Mouse (Mus musculus) liver, adult (tissue): ENCODE data around the gene Cox18.

Source experiments
- GATA4 ChIP-seq: IDR thresholded peaks from 2 replicates; pipeline ENCODE4 v1.6.1; 2014; ENCODE audit warnings: mild to moderate bottlenecking, low read length; ENCODE audit not compliant: insufficient replicate concordance

The Cox18 gene

DNA sequence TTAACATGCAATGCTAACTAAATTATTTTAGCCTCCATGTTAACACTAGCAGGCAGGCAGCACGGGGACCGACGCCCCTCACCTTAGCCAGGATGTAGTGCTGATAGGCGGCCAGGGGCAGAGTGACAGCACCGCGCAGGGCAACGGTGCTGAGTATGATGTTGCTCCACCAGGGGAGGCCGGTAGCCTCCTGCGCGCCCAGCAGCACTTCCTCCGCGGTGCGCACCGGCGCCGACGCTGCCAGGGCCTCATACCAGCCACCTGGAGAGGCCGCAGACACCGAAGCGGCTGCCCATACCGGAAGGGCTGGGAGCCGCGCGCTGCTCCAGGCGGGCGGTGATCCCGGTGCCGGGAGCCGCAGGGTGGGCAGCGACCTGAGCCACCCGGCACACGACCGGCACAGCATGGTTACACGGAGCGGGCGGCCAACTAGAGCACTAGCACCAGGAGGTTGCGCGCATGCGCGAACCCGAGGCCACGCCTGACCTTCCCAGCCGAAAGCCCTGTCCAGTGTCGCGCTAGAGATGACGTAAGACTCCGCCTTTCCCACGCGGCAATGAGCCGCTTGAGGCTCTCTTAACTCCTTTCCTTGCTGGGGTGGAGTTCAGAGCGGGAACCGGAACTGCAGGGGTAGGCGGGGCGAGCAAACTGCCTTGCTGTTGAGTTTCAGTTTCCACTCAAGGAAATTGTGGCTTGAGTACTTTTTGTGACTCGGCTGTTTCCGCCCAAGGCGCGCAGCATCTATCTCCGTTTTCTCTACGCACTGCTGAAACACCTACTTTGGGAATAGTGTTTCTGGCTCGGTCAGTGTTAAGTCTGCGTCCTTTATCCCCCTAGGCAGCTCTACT lies at the start of gene Cox18:
TSS of gene Cox18 (minus strand) at position 468 of the 848 bp plus-strand sequence.
- TF ChIP-seq GATA4 = no peak; the same call in 1 of the 2 replicates

DNA sequence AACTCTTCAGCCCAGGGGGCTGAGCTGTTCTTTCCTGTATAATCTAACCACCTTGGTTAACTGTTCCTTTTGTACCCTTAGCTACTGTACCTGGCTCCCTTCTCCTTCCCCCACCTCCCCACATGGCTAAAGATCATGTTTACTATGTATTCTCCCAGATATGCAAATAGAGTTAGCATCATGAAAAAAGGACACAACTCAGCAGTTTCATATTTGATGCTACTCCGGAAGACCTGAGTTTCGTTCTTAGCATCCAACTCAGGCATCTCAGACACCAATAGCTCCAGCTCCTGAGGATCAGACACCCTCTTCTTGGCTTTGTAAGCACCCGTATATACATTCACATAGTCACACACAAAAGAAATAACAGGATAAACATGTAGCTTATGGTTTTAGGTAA lies 33.2 kb upstream of the Cox18 start:
- TF ChIP-seq GATA4 = no peak

DNA sequence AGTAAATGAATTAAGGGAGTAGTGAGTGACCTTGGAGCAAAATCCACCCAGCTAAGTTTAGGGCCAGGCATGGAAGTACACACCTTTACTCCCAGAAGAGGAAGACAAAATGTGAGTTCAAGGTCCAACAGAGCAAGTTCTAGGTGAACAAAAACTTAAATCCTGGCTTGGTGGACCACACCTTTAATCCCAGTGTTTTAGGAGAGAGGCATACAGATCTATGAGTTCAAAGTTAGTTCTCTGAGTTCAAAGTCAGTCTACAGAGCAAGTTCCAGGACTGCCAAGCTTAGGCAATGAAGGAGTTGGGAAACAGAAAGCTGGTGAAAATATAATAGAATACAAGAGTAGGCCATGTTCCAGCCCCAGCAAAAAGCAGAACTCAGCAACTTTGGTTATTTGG lies 23.7 kb upstream of the Cox18 start:
- no peak for TF ChIP-seq GATA4

DNA sequence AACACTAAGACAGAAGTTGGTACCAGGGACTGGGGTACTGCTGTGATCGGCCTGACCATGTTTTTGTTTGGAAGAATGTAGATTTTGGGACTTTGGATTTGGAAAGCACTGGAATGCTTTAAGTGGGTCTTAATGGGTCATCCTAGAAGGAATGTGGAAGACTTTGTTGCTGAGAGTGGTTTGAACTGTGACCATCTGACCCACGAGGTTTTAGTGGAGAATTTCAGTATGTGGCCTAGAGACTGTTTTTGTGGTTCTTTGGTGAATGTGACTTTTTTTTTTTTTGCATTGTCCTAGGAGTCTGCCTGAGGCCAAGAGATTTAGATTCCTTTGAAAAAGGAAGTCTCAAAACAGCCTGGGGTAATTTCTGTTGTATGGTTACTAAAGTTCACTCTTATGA lies 23.2 kb upstream of the Cox18 start:
- TF ChIP-seq GATA4 = no peak

DNA sequence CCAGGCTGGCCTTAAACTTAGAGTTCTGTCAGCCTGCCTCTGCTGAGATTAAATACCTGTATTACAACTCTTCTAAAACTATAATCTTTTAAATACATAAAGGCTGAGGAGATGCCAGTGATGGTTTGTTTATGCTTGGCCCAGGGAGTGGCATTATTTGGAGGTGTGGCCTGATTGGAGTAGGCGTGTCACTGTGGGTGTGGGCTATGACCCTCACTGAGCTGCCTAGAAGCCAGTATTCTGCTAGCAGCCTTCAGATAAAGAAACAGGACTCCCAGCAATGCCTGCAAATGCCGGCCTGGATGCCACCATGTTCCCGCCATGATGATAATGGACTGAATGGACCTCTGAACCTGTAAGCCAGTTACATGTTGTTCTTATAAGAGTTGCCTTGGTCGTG lies 22.8 kb upstream of the Cox18 start:
- TF ChIP-seq GATA4 = no peak

DNA sequence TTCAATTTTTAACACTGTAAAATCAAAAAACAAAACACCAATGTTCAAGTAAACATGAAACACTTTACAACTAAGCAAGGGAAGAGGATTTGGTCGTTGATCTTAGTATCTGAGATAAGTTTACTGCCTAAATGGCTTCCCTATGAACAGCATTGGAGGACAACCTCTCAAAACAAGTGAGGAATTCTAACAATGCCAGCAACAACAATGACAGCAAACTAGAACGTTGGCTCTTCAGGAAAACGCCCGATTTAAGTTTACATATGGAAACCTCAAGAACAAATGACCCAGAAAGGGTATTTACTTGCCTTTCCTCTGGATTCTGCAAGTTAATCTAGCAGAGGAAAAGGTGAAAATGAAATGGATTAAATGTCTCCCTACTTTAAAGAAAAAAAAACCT lies 21.6 kb upstream of the Cox18 start:
- no peak for TF ChIP-seq GATA4

DNA sequence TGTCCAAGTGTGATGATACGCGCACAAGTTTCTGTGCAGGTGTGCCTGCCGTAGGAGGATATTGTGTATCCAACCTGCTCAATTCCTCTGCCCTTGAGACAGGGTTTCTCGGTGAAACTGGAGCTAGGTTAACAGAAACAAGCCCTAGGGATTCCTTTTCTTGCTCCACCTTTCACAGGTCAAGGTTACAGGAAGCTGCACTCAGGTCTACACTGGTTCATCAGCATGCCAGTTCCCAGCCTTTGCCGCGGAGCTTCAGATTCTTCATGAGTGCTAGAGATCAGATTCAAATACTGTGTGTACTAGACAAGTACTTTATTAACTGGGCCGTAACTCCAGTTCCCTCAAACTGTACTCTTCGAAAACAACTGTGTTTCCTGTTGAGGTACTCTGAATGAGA lies 11.4 kb upstream of the Cox18 start:
- no peak for TF ChIP-seq GATA4

DNA sequence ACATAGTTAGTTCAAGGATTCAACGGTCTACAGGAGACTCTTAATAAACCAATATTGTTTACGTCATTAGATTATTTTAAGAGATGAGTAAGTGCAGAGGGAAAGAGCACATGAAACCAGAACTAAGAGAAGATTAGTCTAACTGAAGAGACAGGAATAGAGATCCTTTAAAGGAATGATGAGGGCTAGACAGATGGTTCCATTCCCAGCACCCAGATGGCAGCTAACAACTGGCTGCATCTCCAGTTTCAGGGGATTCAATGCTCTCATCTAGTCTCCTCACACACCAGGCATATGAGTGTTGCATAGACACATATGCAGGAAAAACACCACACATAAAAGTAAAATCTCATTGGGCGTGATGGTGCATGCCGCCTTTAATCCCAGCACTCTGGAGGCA lies 9.5 kb upstream of the Cox18 start:
- TF ChIP-seq GATA4 = no peak

DNA sequence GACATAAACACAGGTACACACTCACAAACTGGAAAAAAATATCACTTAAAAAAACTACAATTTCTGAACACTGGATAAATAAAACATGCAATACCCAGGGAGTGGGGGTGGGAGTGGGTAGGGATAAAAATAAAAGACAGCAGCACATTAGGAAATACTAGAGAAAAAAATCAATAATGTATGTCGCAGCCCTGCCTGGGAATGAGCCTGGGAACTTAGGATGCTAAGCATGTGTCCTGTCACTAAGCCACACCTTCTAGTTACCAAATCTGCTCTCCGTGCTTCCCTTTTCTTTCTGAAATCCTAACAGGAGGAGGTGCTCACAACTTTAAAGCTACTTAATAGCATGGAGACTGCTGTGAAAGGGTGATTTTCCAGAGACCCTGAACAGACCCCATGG lies 6.0 kb upstream of the Cox18 start:
- TF ChIP-seq GATA4 = no peak

DNA sequence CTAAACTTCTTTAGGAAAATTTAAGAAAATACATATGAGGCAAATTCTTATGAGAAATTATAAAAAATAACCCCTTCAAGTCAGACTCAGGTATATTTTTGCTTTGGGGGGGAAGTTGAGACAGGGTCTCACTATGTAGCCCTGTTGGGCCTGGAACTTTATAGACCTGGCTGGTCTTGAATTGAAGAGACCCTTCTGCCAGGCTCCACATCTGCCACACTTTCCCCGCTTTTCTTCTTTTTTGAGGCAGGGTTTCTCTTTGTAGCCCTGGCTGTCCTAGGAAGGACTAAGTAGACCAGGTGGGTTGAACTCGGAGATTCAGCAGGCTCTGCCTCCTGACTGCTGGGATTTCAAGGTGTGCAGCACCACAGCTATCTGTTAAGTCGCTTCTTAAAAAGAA lies 2.9 kb upstream of the Cox18 start:
- TF ChIP-seq GATA4 = no peak

DNA sequence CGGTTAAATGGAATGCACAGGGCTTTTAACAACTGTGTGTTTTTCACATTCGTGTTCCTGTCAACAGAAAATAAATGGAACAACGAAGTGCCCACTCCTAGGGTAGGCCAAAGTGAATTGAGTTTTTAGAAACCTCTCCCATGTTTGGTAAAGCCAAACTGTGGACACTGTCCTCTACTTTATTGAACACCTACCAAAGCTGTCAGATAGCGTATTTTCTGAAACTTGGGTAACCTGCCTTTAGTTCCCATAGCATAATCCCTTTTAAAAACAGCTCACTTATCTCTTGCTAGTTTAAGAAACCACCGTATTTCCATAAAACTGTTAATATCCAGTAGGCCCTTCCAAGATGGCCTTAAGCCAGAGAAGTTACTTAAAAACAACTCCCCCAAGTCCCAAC lies 929 bp upstream of the Cox18 start:
- TF ChIP-seq GATA4 = no peak

DNA sequence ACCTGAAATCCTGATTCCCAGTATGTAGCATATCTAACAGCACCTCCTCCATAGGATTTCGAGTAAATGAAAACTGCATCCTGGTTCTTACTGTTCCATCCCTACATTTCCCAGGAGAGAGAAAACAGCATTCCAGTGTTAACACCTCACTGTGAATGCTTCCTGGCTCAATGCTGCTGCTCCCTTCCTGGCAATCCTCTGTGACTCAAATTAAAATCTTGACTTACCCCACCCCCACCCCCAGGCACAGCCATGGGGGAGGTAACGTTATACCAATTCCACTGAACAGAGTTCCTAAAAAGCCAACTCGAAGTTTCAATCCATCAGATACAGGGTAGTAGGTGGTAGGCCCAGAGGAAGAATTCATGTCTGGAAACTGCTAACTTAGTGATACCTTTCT lies 864 bp downstream of the Cox18 start:
- no peak for TF ChIP-seq GATA4

DNA sequence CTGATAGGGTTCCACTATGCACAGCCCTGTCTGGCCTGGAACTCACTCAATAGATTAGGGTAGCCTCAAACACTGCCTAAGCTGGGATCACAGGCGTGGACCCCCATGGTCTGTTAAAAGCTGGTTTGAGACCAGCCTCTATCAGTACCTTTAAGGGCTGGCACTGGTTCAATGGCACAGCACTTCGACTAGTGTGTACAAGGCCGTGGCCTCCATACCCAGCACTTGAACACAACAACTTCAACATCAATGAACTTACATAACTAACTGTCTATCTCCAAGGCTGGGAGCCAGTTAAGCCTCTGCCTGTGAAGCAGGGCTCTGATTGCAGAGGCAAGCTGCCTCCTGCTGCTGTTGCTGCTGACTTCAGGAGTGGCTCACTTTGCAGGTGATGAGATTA lies 6.0 kb downstream of the Cox18 start:
- TF ChIP-seq GATA4 = no peak

DNA sequence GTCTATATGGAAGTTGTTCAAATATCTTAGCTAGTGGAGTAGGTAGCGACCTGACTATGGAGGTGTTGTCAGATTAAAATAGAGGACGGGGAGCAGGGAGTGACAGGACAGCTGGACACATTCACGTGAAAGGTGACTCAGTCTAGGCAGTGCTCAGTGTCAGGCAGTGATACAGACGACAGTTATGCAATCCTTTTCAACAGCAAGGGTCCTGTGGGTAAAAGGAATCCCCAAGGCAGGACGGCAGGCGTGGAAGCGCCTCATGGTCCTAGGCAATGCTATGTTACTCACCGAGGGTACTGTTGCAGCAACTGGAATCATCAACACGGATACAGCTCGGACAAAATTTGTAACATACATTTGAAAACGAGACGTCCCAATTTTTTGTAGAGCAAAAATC lies 6.6 kb downstream of the Cox18 start:
- TF ChIP-seq GATA4 = no peak

DNA sequence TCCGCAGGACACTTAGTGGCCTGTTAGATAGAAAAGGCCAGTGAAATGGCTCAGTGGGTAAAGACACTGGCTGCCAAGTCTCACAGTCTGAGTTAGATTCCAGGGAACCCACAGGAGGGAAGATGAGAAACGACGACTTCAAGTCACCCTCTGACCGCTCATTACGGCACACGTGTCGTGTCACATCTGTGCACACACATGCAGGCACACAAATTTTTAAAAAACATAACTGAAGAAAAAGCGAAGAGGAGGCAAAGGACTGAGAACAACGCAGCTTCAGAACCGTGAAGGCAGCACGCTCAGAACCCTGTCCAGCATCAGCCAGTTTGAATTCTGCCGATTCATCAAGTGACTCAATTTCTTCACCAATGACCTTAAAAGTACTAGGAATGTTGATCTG lies 10.4 kb downstream of the Cox18 start:
- no peak for TF ChIP-seq GATA4

DNA sequence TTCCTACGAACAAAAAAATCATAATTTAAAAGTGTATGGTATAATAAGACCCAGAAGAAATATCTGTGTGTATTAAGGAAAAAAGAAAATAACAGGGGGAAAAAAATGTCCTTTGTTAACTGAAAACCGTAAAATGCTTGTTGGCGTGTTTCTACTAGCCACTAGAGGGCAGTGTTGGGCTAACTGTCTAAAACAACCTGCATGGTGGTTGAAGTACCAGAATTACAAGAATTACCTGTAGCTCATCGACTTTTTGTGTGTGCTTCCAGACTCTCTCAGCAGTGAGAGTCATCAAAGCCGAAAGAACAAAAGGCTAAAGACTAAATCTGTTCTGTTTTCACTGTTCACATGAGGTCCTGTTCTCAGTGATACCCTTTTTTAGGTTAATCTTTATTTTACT lies 20.6 kb downstream of the Cox18 start:
- no peak for TF ChIP-seq GATA4

DNA sequence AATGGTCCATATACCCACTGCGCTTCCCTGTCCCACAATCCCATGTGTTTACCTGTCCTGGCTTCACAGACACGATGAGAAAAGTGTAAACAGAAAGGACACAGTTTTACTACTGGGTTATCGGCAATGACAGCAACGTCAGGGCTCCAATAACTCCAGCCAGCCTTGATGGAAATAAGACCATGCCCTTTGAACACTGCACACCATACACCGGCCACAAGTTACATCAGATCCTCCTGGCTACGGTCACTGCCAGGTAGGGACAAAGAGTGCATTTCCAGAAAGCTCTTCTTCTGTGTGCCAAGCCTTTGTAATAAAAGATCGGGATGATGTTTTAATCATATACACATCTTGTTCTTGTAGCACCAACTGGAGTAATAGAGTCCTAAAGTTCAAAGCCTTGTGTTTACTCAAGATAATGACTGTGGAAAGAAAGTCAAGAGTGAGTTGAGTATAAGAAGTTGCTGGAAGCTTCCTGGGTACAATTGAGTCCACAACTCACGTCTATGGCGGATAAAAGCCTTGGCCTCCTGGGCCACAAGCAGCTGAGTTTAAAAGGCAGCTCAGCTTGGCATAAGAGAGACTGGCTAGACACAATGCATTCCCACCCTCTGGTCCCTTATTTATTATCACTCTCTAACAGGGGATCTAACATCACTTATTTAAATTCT lies 21.2 kb downstream of the Cox18 start:
- no peak for TF ChIP-seq GATA4
